Mouse (Mus musculus) B cell, adult 62 days (primary cell): ENCODE measurements around the gene Calhm5. TPM values are rescaled to one million over a fixed set of nuclear protein-coding genes. Genes with fewer than 3 reads are reported as not detected.

Source experiments
- total RNA-seq: library from RNA; stranded (reverse); gene quantifications from 4 replicates; pipeline ENCODE4 v1.2.4, GENCODE M21; 2023

Calhm5 gene
- total RNA-seq = not detected in 4 replicates

GRCm38 (mm10) chr10:34096418-34096883 is at the start of gene Calhm5:
Calhm5 (minus strand) TSS chr10:34096519.

GRCm38 (mm10) chr10:34127392-34128378 is 31.4 kb upstream of the Calhm5 start, which contains the start of gene Calhm6:
Calhm6 (minus strand) TSS chr10:34127984.

GRCm38 (mm10) chr10:34044210-34044609 is 52.1 kb downstream of the Calhm5 start, which contains the start of gene Calhm4:
Calhm4 (minus strand) TSS chr10:34044310.

Other genes with a start within 250 kb of the Calhm5 start
- gene Sult3a1, start 238.8 kb downstream of the Calhm5 start, total RNA-seq = not detected in 4 replicates
- gene Rsph4a, start 191.4 kb downstream of the Calhm5 start, total RNA-seq = not detected in 4 replicates
- gene Zup1, start 145.2 kb downstream of the Calhm5 start, total RNA-seq = 99.0 to 119 TPM (median 111 TPM) in 4 replicates
- gene Rwdd1, start 76.9 kb downstream of the Calhm5 start, total RNA-seq = 42.5 to 62.8 TPM (median 50.9 TPM) in 4 replicates
- gene Trappc3l, start 58.9 kb downstream of the Calhm5 start, total RNA-seq = not detected in 4 replicates
- gene Calhm4, start 52.2 kb downstream of the Calhm5 start, total RNA-seq = not detected in 4 replicates
- 12.3 to 16.1 TPM (median 13.2 TPM) in 4 replicates for gene Calhm6, start 31.5 kb upstream of the Calhm5 start, total RNA-seq
- gene Dse, start 111.2 kb upstream of the Calhm5 start, total RNA-seq = 1.8 to 5.6 TPM (median 3.9 TPM) in 4 replicates
- 85.3 to 93.9 TPM (median 87.6 TPM) in 4 replicates for gene Tspyl1, start 185.7 kb upstream of the Calhm5 start, total RNA-seq
- 4.7 to 6.0 TPM (median 5.4 TPM) in 4 replicates for gene Tspyl4, start 200.9 kb upstream of the Calhm5 start, total RNA-seq